Mouse (Mus musculus) myocyte (in vitro differentiated cells): ENCODE data around the gene Olfr1211. TPM values are rescaled to one million over a fixed set of nuclear protein-coding genes. Genes with fewer than 3 reads are reported as not detected.

Experiments used
- H3K27me3 ChIP-seq: one replicate; pipeline ENCODE4 v1.6.1; 2011; ENCODE audit not compliant: control insufficient read depth, insufficient read depth, insufficient read length
- H3K36me3 ChIP-seq: one replicate; pipeline ENCODE4 v1.6.1; 2011; ENCODE audit not compliant: control insufficient read depth, insufficient read depth
- H3K4me2 ChIP-seq: one replicate; pipeline ENCODE4 v1.6.1; 2011; ENCODE audit warnings: low read depth, control low read depth
- H3K4me3 ChIP-seq: one replicate; pipeline ENCODE4 v1.5.1; 2011; ENCODE audit warnings: mild to moderate bottlenecking, control low read depth, moderate library complexity
- H3K79me2 ChIP-seq: one replicate; pipeline ENCODE4 v1.6.1; 2011; ENCODE audit not compliant: control insufficient read depth, insufficient read depth
- H3ac ChIP-seq: one replicate; pipeline ENCODE4 v1.6.1; 2011; ENCODE audit not compliant: control insufficient read depth, insufficient read length
- CEBPB ChIP-seq: IDR thresholded peaks from 2 replicates; pipeline ENCODE4 v1.6.1; 2011; ENCODE audit warnings: mild to moderate bottlenecking, moderate library complexity; ENCODE audit not compliant: poor library complexity, insufficient read depth, severe bottlenecking
- E2F4 ChIP-seq: IDR thresholded peaks from one replicate; pipeline ENCODE4 v1.6.1; 2011; ENCODE audit warnings: mild to moderate bottlenecking, control low read depth, moderate library complexity; ENCODE audit not compliant: insufficient read depth
- MAX ChIP-seq: IDR thresholded peaks from one replicate; pipeline ENCODE4 v1.6.1; 2011; ENCODE audit warnings: low read depth, mild to moderate bottlenecking, control low read depth
- MYOD1 ChIP-seq, 3 experiments: IDR thresholded peaks; one replicate each; pipeline ENCODE4 v1.6.1; 2011; ENCODE audit warnings: control low read depth in 2 of 3, low read depth in 2 of 3, mild to moderate bottlenecking in 2 of 3, moderate library complexity in 1 of 3; ENCODE audit not compliant: insufficient read length in 2 of 3, control insufficient read depth in 1 of 3
- MYOG ChIP-seq, 3 experiments: IDR thresholded peaks; one replicate each; pipeline ENCODE4 v1.6.1; 2011; ENCODE audit warnings: control low read depth in 2 of 3, low read depth in 2 of 3, mild to moderate bottlenecking in 2 of 3; ENCODE audit not compliant: insufficient read length in 2 of 3, control insufficient read depth in 1 of 3, insufficient read depth in 1 of 3
- POLR2A ChIP-seq: IDR thresholded peaks from one replicate; pipeline ENCODE4 v1.6.1; 2011; ENCODE audit warnings: low read depth, mild to moderate bottlenecking, control low read depth, moderate library complexity; ENCODE audit not compliant: insufficient read length
- POLR2AphosphoS2 ChIP-seq: IDR thresholded peaks from one replicate; pipeline ENCODE4 v1.6.1; 2011; ENCODE audit warnings: low read depth, control low read depth; ENCODE audit not compliant: insufficient read length
- REST ChIP-seq: IDR thresholded peaks from one replicate; pipeline ENCODE4 v1.6.1; 2011; ENCODE audit warnings: mild to moderate bottlenecking, control low read depth, moderate library complexity; ENCODE audit not compliant: insufficient read depth, insufficient read length
- SRF ChIP-seq: IDR thresholded peaks from one replicate; pipeline ENCODE4 v1.6.1; 2011; ENCODE audit warnings: low read depth; ENCODE audit not compliant: control insufficient read depth, insufficient read length
- TCF12 ChIP-seq: IDR thresholded peaks from one replicate; pipeline ENCODE4 v1.6.1; 2011; ENCODE audit warnings: mild to moderate bottlenecking, control low read depth; ENCODE audit not compliant: poor library complexity, insufficient read depth, severe bottlenecking
- TCF3 ChIP-seq: IDR thresholded peaks from one replicate; pipeline ENCODE4 v1.6.1; 2011; ENCODE audit warnings: low read depth, control low read depth; ENCODE audit not compliant: insufficient read length
- USF1 ChIP-seq: IDR thresholded peaks from one replicate; pipeline ENCODE4 v1.6.1; 2011; ENCODE audit warnings: low read depth, mild to moderate bottlenecking, control low read depth, moderate library complexity
- polyA plus RNA-seq: library from polyadenylated mRNA; unstranded; fragments of >200 nt; fragmentation: generic; extraction: Trizol; gene quantifications from one replicate; pipeline ENCODE4 v1.2.1, GENCODE M21; 2012; ENCODE audit warnings: missing spikeins

The Olfr1211 gene
- not detected for polyA plus RNA-seq

DNA sequence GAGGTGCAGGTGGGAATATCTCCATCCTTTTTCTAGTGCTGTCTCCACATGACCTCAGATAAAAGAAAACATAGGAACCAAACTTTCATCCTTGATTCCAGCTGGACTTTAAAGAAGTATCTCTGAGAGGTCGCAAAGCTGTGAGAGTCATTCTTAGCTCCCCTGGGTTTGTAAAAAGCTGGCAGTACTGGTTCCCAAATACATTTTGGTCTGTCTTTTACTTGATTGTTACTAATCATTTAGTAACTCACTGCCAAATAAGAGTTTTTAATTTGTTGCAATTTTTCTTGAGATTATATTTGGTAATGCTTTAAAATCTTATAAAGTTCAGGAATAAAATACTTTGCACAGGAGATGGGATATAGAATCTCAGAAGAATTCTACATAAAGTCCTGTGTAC, at the start of gene Olfr1211:
Gene Olfr1211, minus strand, starts transcription at position 101 of the 400 bp plus-strand sequence.
- TF ChIP-seq MYOD1 (IDR thresholded peaks at IDR 0.05; ENCODE audit: control insufficient read depth in 1 of 3, insufficient read length in 2 of 3, low read depth in 2 of 3) (no peak), POLR2AphosphoS2 (no peak), TCF12 (no peak), SRF (no peak), USF1 (no peak), MYOG (IDR thresholded peaks at IDR 0.05; ENCODE audit: control insufficient read depth in 1 of 3, insufficient read depth in 1 of 3, insufficient read length in 2 of 3, low read depth in 2 of 3) (no peak), E2F4 (no peak), TCF3 (no peak), MAX (no peak), CEBPB (no peak)
- Histone ChIP-seq H3K27me3 (no peaks in the 10 kb centered on the region), H3K4me3 (no peak within 1 kb of the TSS)

DNA sequence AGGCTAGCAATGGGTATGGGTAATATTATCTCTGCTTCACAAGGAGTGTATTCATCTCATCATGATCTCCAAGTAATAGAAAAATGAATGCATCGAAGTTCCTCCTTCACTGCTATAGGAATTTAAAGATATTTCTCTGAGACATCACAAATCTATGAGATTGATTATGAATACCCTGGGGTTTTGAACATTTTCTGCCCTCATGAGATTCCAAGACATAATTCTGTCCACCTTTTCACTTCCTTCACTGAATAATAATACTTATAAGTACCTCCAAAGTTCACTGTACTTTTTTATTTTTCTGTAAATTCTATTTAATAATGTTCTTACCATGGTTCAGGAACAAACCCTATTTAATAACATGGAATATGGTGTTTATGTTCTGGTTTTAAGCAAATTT, 42.3 kb upstream of the Olfr1211 start, which contains the start of gene Gm13762:
Gene Gm13762, minus strand, starts transcription at position 101 of the 400 bp plus-strand sequence.
- no peak within 1 kb of the TSS for H3K4me3 ChIP-seq
- H3ac ChIP-seq, result no peak within 1 kb of the TSS
- H3K79me2 ChIP-seq, result no peaks in the 10 kb centered on the region
- H3K27me3 ChIP-seq, result no peaks in the 10 kb centered on the region
- TF ChIP-seq TCF12 (no peak), SRF (no peak), E2F4 (no peak), USF1 (no peak), CEBPB (no peak), MYOD1 (IDR thresholded peaks at IDR 0.05; ENCODE audit: control insufficient read depth in 1 of 3, insufficient read length in 2 of 3, low read depth in 2 of 3) (no peak), REST (no peak)
- no peak within 1 kb of the TSS for H3K4me2 ChIP-seq
- no peaks in the 10 kb centered on the region for H3K36me3 ChIP-seq

More for the DNA sequence above, at the start of gene Olfr1211:
- Histone ChIP-seq H3K4me2 (no peak within 1 kb of the TSS), H3K36me3 (no peaks in the 10 kb centered on the region), H3K79me2 (no peaks in the 10 kb centered on the region), H3ac (no peak within 1 kb of the TSS)

DNA sequence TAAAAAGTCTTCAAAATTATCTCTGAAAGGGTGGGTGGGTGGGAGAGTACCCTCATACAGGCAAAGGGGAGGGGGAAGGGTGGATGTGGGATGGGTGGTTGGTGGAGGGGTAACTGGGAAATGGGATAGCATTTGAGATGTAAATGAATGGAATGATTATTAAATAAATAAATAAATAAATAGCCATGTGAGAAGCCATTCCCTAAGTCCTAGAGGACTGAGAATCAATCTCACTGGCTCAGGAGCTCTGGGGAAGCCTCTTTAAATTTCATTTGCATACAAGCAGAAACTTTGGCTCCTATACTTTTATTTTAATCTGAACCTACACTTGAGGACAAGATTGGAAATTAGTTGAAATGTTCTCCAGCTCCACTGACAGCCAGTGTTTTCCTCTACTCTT, 15.8 kb upstream of the Olfr1211 start, which contains the start of gene Olfr1212:
Gene Olfr1212, plus strand, starts transcription at position 301 of the 400 bp plus-strand sequence.
- H3K4me3 ChIP-seq, result no peak within 1 kb of the TSS
- H3ac ChIP-seq, result no peak within 1 kb of the TSS
- H3K27me3 ChIP-seq, result no peaks in the 10 kb centered on the region
- no peaks in the 10 kb centered on the region for H3K36me3 ChIP-seq
- TF ChIP-seq TCF3, result no peak
- no peak for TF ChIP-seq MAX
- TF ChIP-seq MYOD1 (IDR thresholded peaks at IDR 0.05; ENCODE audit: control insufficient read depth in 1 of 3, insufficient read length in 2 of 3, low read depth in 2 of 3), result no peak
- no peak for TF ChIP-seq CEBPB
- H3K4me2 ChIP-seq, result no peak within 1 kb of the TSS
- H3K79me2 ChIP-seq, result no peaks in the 10 kb centered on the region

DNA sequence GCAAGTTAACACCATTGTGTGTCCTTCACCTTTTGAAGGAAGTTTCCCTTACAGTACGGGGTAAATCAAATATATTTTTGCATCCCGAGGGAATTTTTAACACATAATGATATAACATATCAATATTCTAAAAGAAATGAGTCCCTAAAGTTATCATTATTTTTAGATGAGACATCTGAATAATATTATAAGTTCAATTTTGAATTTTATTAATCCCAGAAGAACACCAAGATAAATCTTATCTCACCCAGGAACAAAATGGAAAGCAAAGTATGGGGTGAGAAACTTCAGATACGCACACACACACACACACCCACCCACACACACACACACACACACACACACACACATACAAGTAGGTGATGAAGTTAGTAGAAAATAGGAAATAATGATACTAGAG, 22.9 kb downstream of the Olfr1211 start, which contains the start of gene Olfr1209:
Gene Olfr1209, minus strand, starts transcription at position 101 of the 400 bp plus-strand sequence.
- Histone ChIP-seq H3K4me3 (no peak within 1 kb of the TSS), H3K27me3 (no peaks in the 10 kb centered on the region), H3ac (no peak within 1 kb of the TSS), H3K36me3 (no peaks in the 10 kb centered on the region), H3K4me2 (no peak within 1 kb of the TSS), H3K79me2 (no peaks in the 10 kb centered on the region)
- TF ChIP-seq E2F4, result no peak
- no peak for TF ChIP-seq POLR2A
- no peak for TF ChIP-seq MYOG (IDR thresholded peaks at IDR 0.05; ENCODE audit: control insufficient read depth in 1 of 3, insufficient read depth in 1 of 3, insufficient read length in 2 of 3, low read depth in 2 of 3)
- TF ChIP-seq TCF3, result no peak
- no peak for TF ChIP-seq REST
- TF ChIP-seq MAX, result no peak
- TF ChIP-seq MYOD1 (IDR thresholded peaks at IDR 0.05; ENCODE audit: control insufficient read depth in 1 of 3, insufficient read length in 2 of 3, low read depth in 2 of 3), result no peak
- TF ChIP-seq TCF12, result no peak
- no peak for TF ChIP-seq USF1
- TF ChIP-seq POLR2AphosphoS2, result no peak
- no peak for TF ChIP-seq CEBPB
- TF ChIP-seq SRF, result no peak

DNA sequence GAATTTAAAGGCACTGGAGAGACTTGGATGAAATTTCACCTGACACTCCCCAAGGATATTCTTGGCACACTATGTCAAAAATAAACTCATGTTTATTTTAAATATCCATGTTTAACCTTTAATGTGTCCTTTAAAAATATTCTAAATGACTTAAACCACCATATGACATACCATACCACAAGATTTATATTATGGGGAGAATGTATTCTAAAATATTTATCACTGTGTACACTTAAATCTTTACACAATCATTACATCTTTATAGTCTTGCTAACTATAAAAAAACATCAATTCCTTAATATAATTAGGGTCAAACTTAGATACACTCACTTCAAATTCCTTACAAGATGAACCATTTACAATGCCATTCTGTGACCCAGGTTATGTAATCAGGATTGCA, 35.7 kb downstream of the Olfr1211 start, which contains the start of gene Olfr1208:
Gene Olfr1208, minus strand, starts transcription at position 101 of the 400 bp plus-strand sequence.
- no peak within 1 kb of the TSS for H3K4me3 ChIP-seq
- no peaks in the 10 kb centered on the region for H3K27me3 ChIP-seq
- TF ChIP-seq POLR2AphosphoS2, result no peak
- no peak for TF ChIP-seq SRF
- no peak for TF ChIP-seq TCF12
- TF ChIP-seq POLR2A, result no peak
- TF ChIP-seq TCF3, result no peak
- no peak for TF ChIP-seq MYOG (IDR thresholded peaks at IDR 0.05; ENCODE audit: control insufficient read depth in 1 of 3, insufficient read depth in 1 of 3, insufficient read length in 2 of 3, low read depth in 2 of 3)
- TF ChIP-seq CEBPB, result no peak
- no peak for TF ChIP-seq E2F4
- TF ChIP-seq USF1, result no peak
- TF ChIP-seq MAX, result no peak
- TF ChIP-seq MYOD1 (IDR thresholded peaks at IDR 0.05; ENCODE audit: control insufficient read depth in 1 of 3, insufficient read length in 2 of 3, low read depth in 2 of 3), result no peak
- no peaks in the 10 kb centered on the region for H3K36me3 ChIP-seq
- H3ac ChIP-seq, result no peak within 1 kb of the TSS
- no peak within 1 kb of the TSS for H3K4me2 ChIP-seq
- no peaks in the 10 kb centered on the region for H3K79me2 ChIP-seq
